Mouse (Mus musculus) embryonic facial prominence, embryonic 14.5 days (tissue): ENCODE measurements at regions not wholly inside any gene's neighbourhood (a gene's known extent, or its start where the extent isn't known, plus 50 kb on each side); places are given as distances from the start of the nearest gene placed in this dataset.

Experiments used
- ATAC-seq: fragments of 200-750 bp; cut with Nextera tagmentation; 2 replicates; pipeline ENCODE4 v1.8.0; 2017; ENCODE audit warnings: low read depth, moderate number of reproducible peaks, moderate TSS enrichment
- DNase-seq: peaks from one replicate; pipeline ENCODE4 v3.0.0-alpha.2; 2015; ENCODE audit warnings: low spot score
- H3K27ac ChIP-seq: fragments of 300-500 bp; sonication (generic); replicated peaks from 2 replicates; pipeline ENCODE4 v1.5.1; 2014; ENCODE audit warnings: low read depth, mild to moderate bottlenecking, low read length, moderate library complexity
- H3K27me3 ChIP-seq: fragments of 300-500 bp; sonication (generic); replicated peaks from 2 replicates; pipeline ENCODE4 v1.6.1; 2014; ENCODE audit warnings: low read length; ENCODE audit not compliant: control insufficient read depth, insufficient read depth
- H3K36me3 ChIP-seq: fragments of 300-500 bp; sonication (generic); 2 replicates; pipeline ENCODE4 v1.6.1; 2014; ENCODE audit warnings: low read length, mixed read lengths; ENCODE audit not compliant: control insufficient read depth, insufficient read depth
- H3K4me1 ChIP-seq: fragments of 300-500 bp; sonication (generic); 2 replicates; pipeline ENCODE4 v1.6.1; 2014; ENCODE audit warnings: antibody characterized with exemption, low read length; ENCODE audit not compliant: control insufficient read depth, insufficient read depth
- H3K4me2 ChIP-seq: fragments of 300-500 bp; sonication (generic); 2 replicates; pipeline ENCODE4 v1.6.1; 2014; ENCODE audit warnings: low read depth, mild to moderate bottlenecking, low read length, moderate library complexity, mixed read lengths
- H3K4me3 ChIP-seq: fragments of 300-500 bp; sonication (generic); 2 replicates; pipeline ENCODE4 v1.5.1; 2014; ENCODE audit warnings: low read depth, mild to moderate bottlenecking, low read length
- H3K9ac ChIP-seq: fragments of 300-500 bp; sonication (generic); 2 replicates; pipeline ENCODE4 v1.6.1; 2014; ENCODE audit warnings: low read depth, mild to moderate bottlenecking, low read length, moderate library complexity, mixed read lengths
- H3K9me3 ChIP-seq: fragments of 300-500 bp; sonication (generic); 2 replicates; pipeline ENCODE4 v1.6.1; 2016; ENCODE audit warnings: low read length; ENCODE audit not compliant: control insufficient read depth
- WGBS: fragments of 180-500 bp; shearing (Covaris S2); extraction: QIAGEN DNeasy Blood & Tissue Kit; methylation state at CpG from one replicate; pipeline ENCODE4 v1.1.7; 2014; 5-methylcytosine and 5-hydroxymethylcytosine counted together

DNA sequence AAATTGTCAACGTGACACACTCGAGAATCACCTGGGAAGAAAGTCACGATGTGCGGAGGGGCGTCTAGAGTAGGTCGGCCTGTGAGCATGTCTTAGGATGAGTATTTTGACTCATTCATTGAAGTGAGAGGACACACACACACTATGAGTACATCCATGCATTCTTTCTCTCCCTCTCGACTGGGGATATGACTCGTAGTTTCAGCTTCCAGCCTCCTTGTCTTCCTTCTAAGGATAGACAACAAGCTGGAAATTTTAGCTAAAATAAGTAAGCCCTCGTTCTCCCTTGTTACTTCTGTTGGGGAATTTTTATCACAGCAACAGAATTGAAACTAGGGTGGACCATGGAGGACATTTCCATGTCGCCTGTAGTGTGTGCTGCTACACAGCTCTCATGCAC, 124.3 kb upstream of the Sh3bp4 start:
- ATAC-seq: no peak
- Histone ChIP-seq H3K27ac (no peak overlapping the region), H3K4me1 (no peaks in the 10 kb centered on the region), H3K36me3 (no peaks in the 10 kb centered on the region), H3K9ac (no peak overlapping the region), H3K27me3 (no peaks in the 10 kb centered on the region), H3K4me3 (no peak overlapping the region), H3K9me3 (peaks cover 9% of the 10 kb centered on the region), H3K4me2 (no peak overlapping the region)
- 90% methylated on average over 10 of the region's 10 CpGs for WGBS
- no peak for DNase-seq

- ATAC-seq: no peak
- H3K4me2 ChIP-seq: no peak overlapping the region
- H3K4me3 ChIP-seq: no peak overlapping the region
- no peaks in the 10 kb centered on the region for H3K27me3 ChIP-seq
- no peak for DNase-seq
- peaks cover 9% of the 10 kb centered on the region for H3K9me3 ChIP-seq
- H3K36me3 ChIP-seq: no peaks in the 10 kb centered on the region
- H3K27ac ChIP-seq: no peak overlapping the region
- no peak overlapping the region for H3K9ac ChIP-seq
- H3K4me1 ChIP-seq: no peaks in the 10 kb centered on the region
- 81% methylated on average over 8 of the region's 8 CpGs for WGBS
These were observed 123.8 kb upstream of the Sh3bp4 start for GRCm38 (mm10) chr1:88946374-88946773.

GRCm38 (mm10) chr1:88949911-88950310, 120.3 kb upstream of the Sh3bp4 start:
- H3K4me3 ChIP-seq: no peak overlapping the region
- H3K4me2 ChIP-seq: no peak overlapping the region
- H3K9me3 ChIP-seq: peaks cover 9% of the 10 kb centered on the region
- no peak for ATAC-seq
- no peaks in the 10 kb centered on the region for H3K4me1 ChIP-seq
- no peak overlapping the region for H3K9ac ChIP-seq
- H3K27ac ChIP-seq: no peak overlapping the region
- no peak for DNase-seq
- WGBS: 90% methylated on average over 1 of the region's 1 CpGs
- no peaks in the 10 kb centered on the region for H3K27me3 ChIP-seq
- no peaks in the 10 kb centered on the region for H3K36me3 ChIP-seq

DNA sequence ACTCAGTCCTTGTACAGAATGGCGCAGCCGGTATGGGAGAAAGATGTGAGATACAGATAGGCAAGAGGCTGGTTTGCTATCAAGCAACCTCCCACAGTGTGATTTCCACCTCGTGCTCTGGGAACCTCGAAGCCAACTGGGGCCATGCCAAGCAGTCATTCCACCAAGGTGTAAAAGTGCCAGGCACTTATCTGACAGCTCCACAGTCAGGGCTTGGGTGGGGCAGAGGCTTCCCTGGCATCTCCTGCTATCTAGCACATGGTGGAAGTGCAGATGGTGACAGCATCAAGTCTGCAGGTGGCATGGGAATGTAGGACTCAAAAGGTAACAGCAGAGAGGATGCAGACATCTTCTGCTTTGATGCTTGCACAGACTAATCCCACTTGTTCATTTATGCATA, 116.7 kb upstream of the Sh3bp4 start:
- DNase-seq (no peak), ATAC-seq (no peak)
- H3K27me3 ChIP-seq: no peaks in the 10 kb centered on the region
- H3K9ac ChIP-seq: no peak overlapping the region
- no peak overlapping the region for H3K4me2 ChIP-seq
- no peak overlapping the region for H3K27ac ChIP-seq
- no peak overlapping the region for H3K4me3 ChIP-seq
- H3K36me3 ChIP-seq: no peaks in the 10 kb centered on the region
- no peaks in the 10 kb centered on the region for H3K4me1 ChIP-seq
- H3K9me3 ChIP-seq: peaks cover 6% of the 10 kb centered on the region
- WGBS: 78% methylated on average over 4 of the region's 4 CpGs

DNA sequence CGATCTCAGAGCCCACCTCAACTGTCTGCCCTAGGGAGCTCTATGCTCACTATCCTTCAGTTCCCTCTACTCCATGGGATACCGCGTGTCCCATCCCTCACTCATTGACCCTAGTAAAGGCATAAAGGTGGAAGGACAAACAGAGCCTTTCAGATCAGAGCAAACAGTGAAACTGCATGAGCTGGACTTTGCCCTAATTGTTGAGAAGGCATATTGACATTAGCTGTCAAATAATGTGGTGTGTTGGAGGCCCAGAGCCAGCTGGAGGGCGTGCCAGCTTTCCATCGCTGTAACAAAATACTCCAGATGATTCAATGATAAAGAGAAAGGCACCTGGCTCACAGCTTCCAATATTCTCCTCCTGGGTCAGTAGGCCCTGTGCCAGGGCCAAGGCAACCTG, 115.4 kb upstream of the Sh3bp4 start:
- no peak overlapping the region for H3K27ac ChIP-seq
- H3K36me3 ChIP-seq: no peaks in the 10 kb centered on the region
- WGBS: 72% methylated on average over 5 of the region's 5 CpGs
- no peak overlapping the region for H3K4me3 ChIP-seq
- H3K4me1 ChIP-seq: no peaks in the 10 kb centered on the region
- H3K9me3 ChIP-seq: no peaks in the 10 kb centered on the region
- ATAC-seq: no peak
- no peaks in the 10 kb centered on the region for H3K27me3 ChIP-seq
- no peak for DNase-seq
- H3K9ac ChIP-seq: no peak overlapping the region
- no peak overlapping the region for H3K4me2 ChIP-seq

DNA sequence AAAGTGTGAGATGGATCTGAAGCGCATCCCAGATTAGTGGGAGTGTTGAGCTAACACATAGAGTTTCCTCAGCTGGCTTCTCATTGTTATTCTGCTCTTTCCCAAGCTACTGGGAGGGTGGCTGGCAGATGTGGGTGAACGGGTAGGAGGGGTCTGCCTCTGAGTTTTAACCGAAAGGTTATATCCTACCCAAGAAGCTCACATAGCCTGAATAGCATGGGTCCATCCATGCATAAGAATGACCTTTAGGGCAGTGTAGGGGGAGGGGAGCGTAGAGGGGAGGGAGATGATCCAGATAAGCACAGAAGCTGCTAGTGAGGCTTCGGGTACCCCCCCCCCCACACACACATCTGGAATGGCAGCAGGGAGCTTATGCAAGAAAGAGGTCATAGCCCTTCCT, 113.2 kb upstream of the Sh3bp4 start:
- Histone ChIP-seq H3K4me1 (no peaks in the 10 kb centered on the region), H3K4me2 (no peak overlapping the region), H3K9me3 (no peaks in the 10 kb centered on the region), H3K27me3 (no peaks in the 10 kb centered on the region), H3K9ac (no peak overlapping the region), H3K4me3 (no peak overlapping the region), H3K36me3 (no peaks in the 10 kb centered on the region), H3K27ac (no peak overlapping the region)
- DNase-seq (no peak), ATAC-seq (no peak)
- WGBS: 72% methylated on average over 5 of the region's 5 CpGs

GRCm38 (mm10) chr1:88959715-88960114, 110.5 kb upstream of the Sh3bp4 start:
- no peaks in the 10 kb centered on the region for H3K4me1 ChIP-seq
- no peak overlapping the region for H3K4me2 ChIP-seq
- ATAC-seq (no peak), DNase-seq (no peak)
- H3K27me3 ChIP-seq: no peaks in the 10 kb centered on the region
- no peak overlapping the region for H3K27ac ChIP-seq
- WGBS: 44% methylated on average over 4 of the region's 4 CpGs
- no peak overlapping the region for H3K9ac ChIP-seq
- no peaks in the 10 kb centered on the region for H3K36me3 ChIP-seq
- H3K4me3 ChIP-seq: no peak overlapping the region
- 0 out of 2 replicates have a peak, but pooled peaks cover 4% of the 10 kb centered on the region for H3K9me3 ChIP-seq

DNA sequence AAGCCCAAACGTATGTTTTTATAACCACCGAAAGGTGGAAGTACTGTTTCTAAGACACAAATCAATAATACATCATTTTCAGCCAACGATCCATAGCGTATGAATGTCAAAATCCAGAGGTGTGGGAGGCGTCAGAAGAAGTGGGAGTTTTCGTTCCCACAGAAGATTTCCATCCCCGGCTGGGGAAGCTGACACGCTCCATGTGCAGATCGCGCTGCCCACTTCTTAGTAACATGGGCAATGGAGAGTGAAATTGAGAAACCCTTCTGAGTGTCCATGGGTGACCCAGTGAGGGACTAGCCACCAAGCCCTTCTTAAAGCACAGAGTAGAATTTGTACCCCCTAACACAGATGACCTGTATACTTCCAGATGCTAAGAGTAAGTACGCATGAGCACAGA, 110.1 kb upstream of the Sh3bp4 start:
- no peak overlapping the region for H3K27ac ChIP-seq
- H3K4me3 ChIP-seq: no peak overlapping the region
- no peak overlapping the region for H3K4me2 ChIP-seq
- WGBS: 85% methylated on average over 11 of the region's 11 CpGs
- no peaks in the 10 kb centered on the region for H3K27me3 ChIP-seq
- ATAC-seq (no peak), DNase-seq (no peak)
- 0 out of 2 replicates have a peak, but pooled peaks cover under 1% of the 10 kb centered on the region for H3K4me1 ChIP-seq
- 0 out of 2 replicates have a peak, but pooled peaks cover 4% of the 10 kb centered on the region for H3K9me3 ChIP-seq
- H3K9ac ChIP-seq: no peak overlapping the region
- H3K36me3 ChIP-seq: no peaks in the 10 kb centered on the region

DNA sequence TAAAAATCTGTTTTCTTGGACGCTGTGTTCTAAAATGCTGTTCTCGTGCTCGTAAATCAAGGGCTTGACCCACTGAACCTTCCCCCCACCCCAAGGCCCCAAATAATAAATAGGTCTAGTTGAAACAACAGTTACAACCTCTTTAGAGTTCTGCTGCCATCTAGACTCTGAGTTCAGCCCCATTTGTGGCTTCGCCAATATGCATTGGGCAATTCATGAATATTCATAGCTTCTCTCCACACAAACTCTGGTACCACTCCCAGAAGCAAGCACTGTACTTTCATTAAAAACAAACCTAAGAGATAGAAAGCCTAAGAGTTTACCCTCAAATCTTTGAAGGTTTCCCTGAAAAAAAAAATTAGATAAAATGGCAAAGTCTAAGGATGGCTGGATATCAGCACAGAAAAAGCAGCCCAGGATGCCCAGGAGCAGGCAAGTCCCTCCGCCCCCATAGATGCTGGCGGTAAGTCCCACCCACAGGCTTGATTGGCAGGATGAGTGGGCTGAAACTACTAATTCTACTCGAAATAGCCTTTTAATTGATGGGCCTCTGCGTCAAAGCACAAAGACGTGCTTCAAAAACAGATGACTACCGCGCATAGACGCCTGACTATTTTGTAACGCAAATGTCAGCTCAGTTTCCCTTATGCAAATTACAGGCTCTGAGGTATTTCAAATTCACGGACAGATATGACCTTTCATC, 106.0 kb upstream of the Sh3bp4 start:
- H3K9me3 ChIP-seq: 0 out of 2 replicates have a peak, but pooled peaks cover 4% of the 10 kb centered on the region
- H3K36me3 ChIP-seq: no peaks in the 10 kb centered on the region
- H3K4me2 ChIP-seq: no peak overlapping the region
- DNase-seq: no peak
- WGBS: 83% methylated on average over 14 of the region's 14 CpGs
- H3K9ac ChIP-seq: no peak overlapping the region
- no peak overlapping the region for H3K4me3 ChIP-seq
- 0 out of 2 replicates have a peak, but pooled peaks cover 4% of the 10 kb centered on the region for H3K4me1 ChIP-seq
- no peak overlapping the region for H3K27ac ChIP-seq
- ATAC-seq: no peak
- no peaks in the 10 kb centered on the region for H3K27me3 ChIP-seq
